Mouse (Mus musculus): ENCODE measurements around the gene Akna. TPM values are rescaled to one million over a fixed set of nuclear protein-coding genes. Genes with fewer than 3 reads are reported as not detected.

Akna gene
- polyA plus RNA-seq, 1 experiment from 2014 or later: 9.6 TPM

DNA sequence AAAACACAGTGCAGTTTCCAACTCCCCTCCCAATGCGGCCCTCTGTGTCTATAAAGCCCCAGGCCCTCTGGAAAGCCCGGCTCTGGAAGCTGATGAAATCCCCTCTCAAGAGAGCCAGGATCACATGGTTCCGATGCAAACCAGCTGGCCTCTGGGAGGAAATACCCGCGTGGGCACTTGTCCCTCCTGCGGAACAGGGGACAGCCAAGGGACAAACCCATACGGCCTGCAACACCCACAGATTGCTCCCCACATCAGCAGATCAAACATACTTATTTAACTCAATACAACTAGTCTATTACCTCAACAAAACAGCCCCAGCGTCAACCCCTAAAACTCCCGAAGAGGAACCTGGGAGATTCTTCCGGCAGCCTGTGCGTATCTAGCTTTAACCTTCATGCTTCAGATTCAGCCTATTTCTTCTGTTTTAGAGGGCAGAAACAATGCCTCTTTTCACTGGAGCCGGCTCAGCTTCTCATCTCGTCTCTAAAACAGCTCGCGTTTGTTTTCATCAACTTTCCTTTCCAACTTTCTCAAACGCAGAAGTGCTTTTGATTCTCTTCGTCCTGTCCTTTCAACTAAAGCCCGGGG lies 6.3 kb upstream of the Akna start:
- no peak for ATAC-seq (ENCODE audit: insufficient number of reproducible peaks, low FRiP score, low TSS enrichment, low read depth)
- Histone ChIP-seq H3K4me1 (peaks cover 45% of the 10 kb centered on the region), H3K27ac (replicated peaks) (peak overlapping the region; percentile 63; the same call in 1 of the 2 replicates), H3K9me3 (replicated peaks) (no peaks in the 10 kb centered on the region), H3K36me3 (no peaks in the 10 kb centered on the region), H3K4me2 (replicated peaks) (peak overlapping the region; percentile 100), H3K27me3 (no peaks in the 10 kb centered on the region), H3K9ac (peak overlapping the region; percentile 15; the same call in 1 of the 2 replicates), H3K4me3 (replicated peaks) (peak overlapping the region; percentile 65)
- WGBS: 1% methylated on average over 18 of the region's 18 CpGs

- Histone ChIP-seq H3K36me3 (no peaks in the 10 kb centered on the region), H3K4me3 (replicated peaks) (no peak overlapping the region; the same call in 1 of the 2 replicates), H3K27me3 (no peaks in the 10 kb centered on the region), H3K9me3 (replicated peaks) (no peaks in the 10 kb centered on the region), H3K27ac (replicated peaks) (no peak overlapping the region), H3K4me1 (peaks cover 53% of the 10 kb centered on the region), H3K9ac (no peak overlapping the region), H3K4me2 (replicated peaks) (peak overlapping the region; percentile 100)
- WGBS: 11% methylated on average over 8 of the region's 8 CpGs
- peak; percentile 18; the same call in 1 of the 2 replicates for ATAC-seq (ENCODE audit: insufficient number of reproducible peaks, low FRiP score, low TSS enrichment, low read depth)
Measured at GRCm38 (mm10) chr4:63408649-63409048, 5.5 kb upstream of the Akna start.

GRCm38 (mm10) chr4:63408247-63408646 lies 5.1 kb upstream of the Akna start:
- 52% methylated on average over 7 of the region's 7 CpGs for WGBS
- Histone ChIP-seq H3K27ac (replicated peaks) (no peak overlapping the region), H3K9me3 (replicated peaks) (no peaks in the 10 kb centered on the region), H3K36me3 (no peaks in the 10 kb centered on the region), H3K27me3 (no peaks in the 10 kb centered on the region), H3K4me1 (peaks cover 57% of the 10 kb centered on the region), H3K4me2 (replicated peaks) (peak overlapping the region; percentile 100; the same call in 1 of the 2 replicates), H3K9ac (no peak overlapping the region), H3K4me3 (replicated peaks) (no peak overlapping the region)
- ATAC-seq (ENCODE audit: insufficient number of reproducible peaks, low FRiP score, low TSS enrichment, low read depth): no peak

- Histone ChIP-seq H3K9me3 (replicated peaks) (no peaks in the 10 kb centered on the region), H3K27me3 (no peaks in the 10 kb centered on the region), H3K27ac (replicated peaks) (no peak overlapping the region), H3K4me3 (replicated peaks) (no peak overlapping the region), H3K9ac (no peak overlapping the region), H3K36me3 (no peaks in the 10 kb centered on the region), H3K4me1 (peaks cover 76% of the 10 kb centered on the region), H3K4me2 (replicated peaks) (no peak overlapping the region)
- 63% methylated on average over 4 of the region's 4 CpGs for WGBS
- no peak for ATAC-seq (ENCODE audit: insufficient number of reproducible peaks, low FRiP score, low TSS enrichment, low read depth)
Measured at GRCm38 (mm10) chr4:63405683-63406082, 2.5 kb upstream of the Akna start.

DNA sequence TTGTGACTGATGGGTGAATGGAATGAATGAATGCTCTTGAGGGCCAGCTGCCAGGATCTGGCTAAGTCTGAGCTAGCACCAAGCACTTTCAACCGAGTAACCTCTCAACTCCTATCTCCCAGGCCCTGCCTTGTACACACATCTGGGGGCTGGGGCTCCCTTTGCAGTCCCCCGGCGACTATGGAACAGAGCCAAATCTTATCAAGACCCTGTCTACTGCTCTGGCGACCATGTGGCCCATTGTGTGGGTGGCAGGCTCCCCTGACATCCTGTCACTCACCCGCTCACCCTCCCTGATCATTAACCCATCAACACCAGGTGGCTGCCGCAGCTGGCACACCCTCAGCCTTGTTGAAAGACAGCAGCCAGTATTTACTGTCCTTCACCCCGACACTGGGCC lies 1.9 kb upstream of the Akna start:
- Histone ChIP-seq H3K4me2 (replicated peaks) (no peak overlapping the region), H3K4me1 (peaks cover 79% of the 10 kb centered on the region), H3K4me3 (replicated peaks) (no peak overlapping the region), H3K27ac (replicated peaks) (0 out of 2 replicates have a peak overlapping the region, but pooled peaks have one; percentile 22), H3K9ac (no peak overlapping the region), H3K27me3 (no peaks in the 10 kb centered on the region), H3K9me3 (replicated peaks) (no peaks in the 10 kb centered on the region), H3K36me3 (no peaks in the 10 kb centered on the region)
- ATAC-seq (ENCODE audit: insufficient number of reproducible peaks, low FRiP score, low TSS enrichment, low read depth): no peak
- WGBS: 38% methylated on average over 7 of the region's 7 CpGs

DNA sequence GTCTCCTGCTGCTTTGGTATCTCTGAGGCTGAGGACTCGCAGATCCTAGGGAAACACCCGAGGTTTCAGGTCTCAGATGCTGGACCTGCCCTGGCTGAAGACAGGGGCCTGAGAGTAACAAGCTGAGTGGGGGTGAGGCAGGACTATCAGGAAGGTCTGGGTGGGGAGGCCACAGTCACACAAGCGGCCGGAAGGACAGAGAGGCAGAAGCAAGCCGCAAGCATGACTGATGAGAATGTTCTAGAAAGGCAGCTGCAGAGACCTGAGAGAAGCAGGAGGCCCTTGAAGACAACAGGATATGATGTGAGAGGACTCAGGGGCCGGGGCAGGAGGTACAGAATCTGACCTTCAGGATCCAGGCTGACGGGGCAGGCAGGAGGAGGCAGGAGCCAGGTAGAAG lies 1.1 kb upstream of the Akna start:
- WGBS: 69% methylated on average over 7 of the region's 7 CpGs
- no peak for ATAC-seq (ENCODE audit: insufficient number of reproducible peaks, low FRiP score, low TSS enrichment, low read depth)
- peaks cover 79% of the 10 kb centered on the region for H3K4me1 ChIP-seq
- H3K4me2 ChIP-seq (replicated peaks): no peak overlapping the region; the same call in 1 of the 2 replicates
- no peaks in the 10 kb centered on the region for H3K9me3 ChIP-seq (replicated peaks)
- no peak overlapping the region for H3K9ac ChIP-seq
- peak overlapping the region; percentile 82 for H3K27ac ChIP-seq (replicated peaks)
- H3K36me3 ChIP-seq: no peaks in the 10 kb centered on the region
- no peak overlapping the region for H3K4me3 ChIP-seq (replicated peaks)
- H3K27me3 ChIP-seq: no peaks in the 10 kb centered on the region

- H3K36me3 ChIP-seq: no peaks in the 10 kb centered on the region
- peak overlapping the region; percentile 42 for H3K4me2 ChIP-seq (replicated peaks)
- ATAC-seq (ENCODE audit: insufficient number of reproducible peaks, low FRiP score, low TSS enrichment, low read depth): no peak
- H3K9me3 ChIP-seq (replicated peaks): no peaks in the 10 kb centered on the region
- H3K27ac ChIP-seq (replicated peaks): peak overlapping the region; percentile 82
- peaks cover 77% of the 10 kb centered on the region for H3K4me1 ChIP-seq
- H3K4me3 ChIP-seq (replicated peaks): peak overlapping the region; percentile 30
- H3K9ac ChIP-seq: no peak overlapping the region
- no peaks in the 10 kb centered on the region for H3K27me3 ChIP-seq
- WGBS: 52% methylated on average over 6 of the region's 6 CpGs
Measured at GRCm38 (mm10) chr4:63402558-63402957, 596 bp downstream of the Akna start.

DNA sequence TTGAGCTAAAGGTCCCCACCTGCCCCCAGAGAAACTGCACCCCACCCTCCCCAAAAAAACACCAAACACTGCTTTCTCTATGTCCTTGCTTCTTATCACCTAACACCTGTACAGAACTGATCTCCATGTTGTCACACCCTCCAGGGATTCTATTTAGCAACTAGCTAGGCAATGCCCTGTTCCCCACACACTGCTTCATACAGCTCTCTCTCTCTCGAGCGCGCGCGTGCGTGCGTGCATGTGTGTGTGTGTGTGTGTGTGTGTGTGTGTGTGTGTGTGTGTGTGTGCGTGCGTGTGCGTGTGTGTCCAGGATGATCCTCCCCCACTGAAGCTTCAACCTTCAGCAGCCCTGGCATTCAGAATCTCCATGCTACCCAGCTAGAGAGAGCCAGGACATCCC lies 1.1 kb downstream of the Akna start:
- no peaks in the 10 kb centered on the region for H3K36me3 ChIP-seq
- no peaks in the 10 kb centered on the region for H3K27me3 ChIP-seq
- peaks cover 77% of the 10 kb centered on the region for H3K4me1 ChIP-seq
- no peak overlapping the region for H3K9ac ChIP-seq
- WGBS: 87% methylated on average over 10 of the region's 10 CpGs
- H3K4me3 ChIP-seq (replicated peaks): no peak overlapping the region
- H3K4me2 ChIP-seq (replicated peaks): 0 out of 2 replicates have a peak overlapping the region, but pooled peaks have one; percentile 15
- no peaks in the 10 kb centered on the region for H3K9me3 ChIP-seq (replicated peaks)
- peak overlapping the region; percentile 82; the same call in 1 of the 2 replicates for H3K27ac ChIP-seq (replicated peaks)
- ATAC-seq (ENCODE audit: insufficient number of reproducible peaks, low FRiP score, low TSS enrichment, low read depth): no peak

GRCm38 (mm10) chr4:63401620-63402019 lies 1.5 kb downstream of the Akna start:
- Histone ChIP-seq H3K9ac (no peak overlapping the region), H3K4me2 (replicated peaks) (0 out of 2 replicates have a peak overlapping the region, but pooled peaks have one; percentile 15), H3K27ac (replicated peaks) (0 out of 2 replicates have a peak overlapping the region, but pooled peaks have one; percentile 28), H3K4me3 (replicated peaks) (no peak overlapping the region), H3K9me3 (replicated peaks) (no peaks in the 10 kb centered on the region), H3K36me3 (no peaks in the 10 kb centered on the region), H3K4me1 (peaks cover 77% of the 10 kb centered on the region), H3K27me3 (no peaks in the 10 kb centered on the region)
- no peak for ATAC-seq (ENCODE audit: insufficient number of reproducible peaks, low FRiP score, low TSS enrichment, low read depth)
- 62% methylated on average over 6 of the region's 6 CpGs for WGBS

GRCm38 (mm10) chr4:63400541-63401306 lies 2.4 kb downstream of the Akna start:
- Histone ChIP-seq H3K4me2 (replicated peaks) (no peak overlapping the region), H3K27me3 (no peaks in the 10 kb centered on the region), H3K36me3 (no peaks in the 10 kb centered on the region), H3K27ac (replicated peaks) (0 out of 2 replicates have a peak overlapping the region, but pooled peaks have one; percentile 28), H3K9ac (no peak overlapping the region), H3K9me3 (replicated peaks) (no peaks in the 10 kb centered on the region), H3K4me1 (peaks cover 75% of the 10 kb centered on the region), H3K4me3 (replicated peaks) (no peak overlapping the region)
- ATAC-seq (ENCODE audit: insufficient number of reproducible peaks, low FRiP score, low TSS enrichment, low read depth): no peak
- 81% methylated on average over 18 of the region's 18 CpGs for WGBS

DNA sequence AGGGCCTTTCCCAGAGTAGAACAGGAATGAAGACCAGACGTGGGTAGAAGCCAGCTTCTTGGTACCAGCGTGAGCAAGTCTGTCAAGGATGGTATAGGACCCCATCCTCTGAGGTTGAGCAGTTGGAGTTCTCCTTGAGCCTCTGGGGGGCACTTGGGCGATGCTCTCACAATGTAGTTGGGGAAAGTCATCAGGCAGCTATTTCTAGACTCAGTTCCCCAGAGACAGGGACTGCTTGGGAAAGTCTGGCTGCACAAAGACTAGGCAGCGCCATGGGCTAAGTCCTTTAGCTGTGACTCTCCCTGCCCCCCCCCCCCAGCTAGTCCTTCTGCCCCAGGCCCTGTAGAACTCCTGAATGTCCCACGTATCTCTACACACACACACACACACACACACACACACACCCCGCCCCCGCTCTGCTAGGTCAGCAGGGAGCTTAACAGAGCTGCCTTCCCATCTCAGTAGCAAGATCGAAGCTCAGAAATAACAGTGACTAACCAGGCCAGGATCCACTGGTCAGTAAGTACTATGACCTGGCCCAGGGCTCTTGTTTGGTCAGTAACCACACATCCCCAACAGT lies 3.4 kb downstream of the Akna start:
- peaks cover 65% of the 10 kb centered on the region for H3K4me1 ChIP-seq
- no peak overlapping the region for H3K9ac ChIP-seq

More for the DNA sequence above, 3.4 kb downstream of the Akna start:
- H3K27me3 ChIP-seq: no peaks in the 10 kb centered on the region
- peak overlapping the region; percentile 80 for H3K27ac ChIP-seq (replicated peaks)
- H3K36me3 ChIP-seq: peaks cover 4% of the 10 kb centered on the region; the same call in 1 of the 2 replicates
- no peak for ATAC-seq (ENCODE audit: insufficient number of reproducible peaks, low FRiP score, low TSS enrichment, low read depth)
- H3K4me3 ChIP-seq (replicated peaks): no peak overlapping the region
- H3K9me3 ChIP-seq (replicated peaks): no peaks in the 10 kb centered on the region
- 59% methylated on average over 8 of the region's 8 CpGs for WGBS
- no peak overlapping the region for H3K4me2 ChIP-seq (replicated peaks)

Measured in embryonic facial prominence, embryonic 15.5 days (tissue).